Mouse (Mus musculus): ENCODE measurements around the gene Cxcr5. TPM values are rescaled to one million over a fixed set of nuclear protein-coding genes. Genes with fewer than 3 reads are reported as not detected.

Gene Cxcr5
- total and polyA plus RNA-seq, 2 experiments from 2014 or later = not detected

GRCm38 (mm10) chr9:44495810-44496344, 65.8 kb downstream of the Cxcr5 start:
- ATAC-seq (ENCODE audit: low FRiP score) (no peak), DNase-seq (ENCODE audit: low spot score) (no peak)
- Histone ChIP-seq H3K27me3 (ENCODE audit: insufficient read depth, low read length) (no peaks in the 10 kb centered on the region), H3K27ac (ENCODE audit: low read depth, low read length) (no peak overlapping the region), H3K4me3 (ENCODE audit: low read depth, low read length) (no peak overlapping the region), H3K9me3 (ENCODE audit: low read length) (no peaks in the 10 kb centered on the region), H3K9ac (replicated peaks; ENCODE audit: low read length, poor library complexity, severe bottlenecking) (no peak overlapping the region), H3K4me1 (ENCODE audit: insufficient read depth, low read length) (peaks cover 27% of the 10 kb centered on the region), H3K36me3 (ENCODE audit: insufficient read depth, low read length) (no peaks in the 10 kb centered on the region), H3K4me2 (ENCODE audit: low read depth, low read length, poor library complexity, severe bottlenecking) (no peak overlapping the region)
- no peak for TF ChIP-seq CTCF (IDR thresholded peaks at IDR 0.05)
- WGBS = 84% methylated on average over 10 of the region's 10 CpGs

GRCm38 (mm10) chr9:44494863-44495809, 66.5 kb downstream of the Cxcr5 start:
- H3K36me3 ChIP-seq (ENCODE audit: insufficient read depth, low read length) = no peaks in the 10 kb centered on the region
- H3K9ac ChIP-seq (replicated peaks; ENCODE audit: low read length, poor library complexity, severe bottlenecking) = no peak overlapping the region
- H3K27ac ChIP-seq (ENCODE audit: low read depth, low read length) = peak overlapping the region; percentile 65
- 0 out of 2 replicates have a peak overlapping the region, but pooled peaks have one; percentile 12 for H3K4me2 ChIP-seq (ENCODE audit: low read depth, low read length, poor library complexity, severe bottlenecking)
- DNase-seq (ENCODE audit: low spot score) (no peak), ATAC-seq (ENCODE audit: low FRiP score) (no peak)
- 41% methylated on average over 9 of the region's 9 CpGs for WGBS
- TF ChIP-seq CTCF (IDR thresholded peaks at IDR 0.05) = no peak
- H3K4me1 ChIP-seq (ENCODE audit: insufficient read depth, low read length) = peaks cover 30% of the 10 kb centered on the region
- H3K27me3 ChIP-seq (ENCODE audit: insufficient read depth, low read length) = no peaks in the 10 kb centered on the region
- H3K4me3 ChIP-seq (ENCODE audit: low read depth, low read length) = no peak overlapping the region
- no peaks in the 10 kb centered on the region for H3K9me3 ChIP-seq (ENCODE audit: low read length)

- no peak overlapping the region for H3K4me3 ChIP-seq (ENCODE audit: low read depth, low read length)
- no peaks in the 10 kb centered on the region for H3K9me3 ChIP-seq (ENCODE audit: low read length)
- ATAC-seq (ENCODE audit: low FRiP score) (no peak), DNase-seq (ENCODE audit: low spot score) (no peak)
- no peak for TF ChIP-seq CTCF (IDR thresholded peaks at IDR 0.05)
- peak overlapping the region; percentile 65 for H3K27ac ChIP-seq (ENCODE audit: low read depth, low read length)
- H3K27me3 ChIP-seq (ENCODE audit: insufficient read depth, low read length) = no peaks in the 10 kb centered on the region
- no peak overlapping the region for H3K9ac ChIP-seq (replicated peaks; ENCODE audit: low read length, poor library complexity, severe bottlenecking)
- 0 out of 2 replicates have a peak overlapping the region, but pooled peaks have one; percentile 12 for H3K4me2 ChIP-seq (ENCODE audit: low read depth, low read length, poor library complexity, severe bottlenecking)
- peaks cover 30% of the 10 kb centered on the region for H3K4me1 ChIP-seq (ENCODE audit: insufficient read depth, low read length)
- H3K36me3 ChIP-seq (ENCODE audit: insufficient read depth, low read length) = no peaks in the 10 kb centered on the region
- 15% methylated on average over 11 of the region's 11 CpGs for WGBS
Measured at GRCm38 (mm10) chr9:44494261-44494862, 67.3 kb downstream of the Cxcr5 start.

GRCm38 (mm10) chr9:44492631-44493461, 68.8 kb downstream of the Cxcr5 start:
- no peaks in the 10 kb centered on the region for H3K9me3 ChIP-seq (ENCODE audit: low read length)
- 56% methylated on average over 17 of the region's 17 CpGs for WGBS
- ATAC-seq (ENCODE audit: low FRiP score) (no peak), DNase-seq (ENCODE audit: low spot score) (no peak)
- no peak overlapping the region for H3K4me3 ChIP-seq (ENCODE audit: low read depth, low read length)
- H3K4me2 ChIP-seq (ENCODE audit: low read depth, low read length, poor library complexity, severe bottlenecking) = no peak overlapping the region
- H3K27me3 ChIP-seq (ENCODE audit: insufficient read depth, low read length) = no peaks in the 10 kb centered on the region
- TF ChIP-seq CTCF (IDR thresholded peaks at IDR 0.05) = no peak
- H3K4me1 ChIP-seq (ENCODE audit: insufficient read depth, low read length) = peaks cover 41% of the 10 kb centered on the region
- no peaks in the 10 kb centered on the region for H3K36me3 ChIP-seq (ENCODE audit: insufficient read depth, low read length)
- H3K27ac ChIP-seq (ENCODE audit: low read depth, low read length) = no peak overlapping the region
- H3K9ac ChIP-seq (replicated peaks; ENCODE audit: low read length, poor library complexity, severe bottlenecking) = peak overlapping the region; percentile 24; the same call in 1 of the 2 replicates

- H3K4me2 ChIP-seq (ENCODE audit: low read depth, low read length, poor library complexity, severe bottlenecking) = no peak overlapping the region
- no peak overlapping the region for H3K4me3 ChIP-seq (ENCODE audit: low read depth, low read length)
- H3K27ac ChIP-seq (ENCODE audit: low read depth, low read length) = no peak overlapping the region
- 82% methylated on average over 10 of the region's 10 CpGs for WGBS
- H3K27me3 ChIP-seq (ENCODE audit: insufficient read depth, low read length) = no peaks in the 10 kb centered on the region
- H3K4me1 ChIP-seq (ENCODE audit: insufficient read depth, low read length) = peaks cover 49% of the 10 kb centered on the region
- H3K9ac ChIP-seq (replicated peaks; ENCODE audit: low read length, poor library complexity, severe bottlenecking) = no peak overlapping the region
- TF ChIP-seq CTCF (IDR thresholded peaks at IDR 0.05) = no peak
- ATAC-seq (ENCODE audit: low FRiP score) (no peak), DNase-seq (ENCODE audit: low spot score) (no peak)
- no peaks in the 10 kb centered on the region for H3K36me3 ChIP-seq (ENCODE audit: insufficient read depth, low read length)
- no peaks in the 10 kb centered on the region for H3K9me3 ChIP-seq (ENCODE audit: low read length)
Measured at GRCm38 (mm10) chr9:44491351-44491750, 70.3 kb downstream of the Cxcr5 start.
